Mouse (Mus musculus): ENCODE data around the gene Flrt1. TPM values are rescaled to one million over a fixed set of nuclear protein-coding genes. Genes with fewer than 3 reads are reported as not detected.

Flrt1 gene
- polyA plus RNA-seq (2015; fragmentation: Nextera tagmentation; extraction: Ambion mirVana), result 4.4 and 5.0 TPM in 2 replicates

GRCm38 (mm10) chr19:7105544-7105943 is at the start of gene Flrt1:
Flrt1 (minus strand) TSS chr19:7105729.
- H3K4me1 ChIP-seq, result peaks cover 72% of the 10 kb centered on the region
- no peak within 1 kb of the TSS for H3K4me3 ChIP-seq (replicated peaks)
- H3K9me3 ChIP-seq (replicated peaks), result no peaks in the 10 kb centered on the region
- peak; percentile 78 for ATAC-seq (replicated peaks; ENCODE audit: low FRiP score)
- no peaks in the 10 kb centered on the region for H3K36me3 ChIP-seq
- peaks cover 65% of the 10 kb centered on the region for H3K27me3 ChIP-seq
- WGBS, result 27% methylated on average over 9 of the region's 9 CpGs
- H3K27ac ChIP-seq, result peak within 1 kb of the TSS; percentile 76
- no peak within 1 kb of the TSS for H3K4me2 ChIP-seq
- no peak within 1 kb of the TSS for H3K9ac ChIP-seq

- Histone ChIP-seq H3K4me1 (peaks cover 62% of the 10 kb centered on the region), H3K27ac (no peak overlapping the region), H3K36me3 (no peaks in the 10 kb centered on the region), H3K4me3 (replicated peaks) (no peak overlapping the region), H3K9me3 (replicated peaks) (no peaks in the 10 kb centered on the region), H3K9ac (no peak overlapping the region), H3K4me2 (no peak overlapping the region), H3K27me3 (peaks cover 70% of the 10 kb centered on the region)
- 66% methylated on average over 6 of the region's 6 CpGs for WGBS
- no peak for ATAC-seq (replicated peaks; ENCODE audit: low FRiP score)
These were observed 49.7 kb upstream of the Flrt1 start for GRCm38 (mm10) chr19:7155196-7155595.

GRCm38 (mm10) chr19:7153232-7153631 is 47.7 kb upstream of the Flrt1 start:
- H3K27ac ChIP-seq, result no peak overlapping the region
- ATAC-seq (replicated peaks; ENCODE audit: low FRiP score), result peak; percentile 29; the same call in 1 of the 2 replicates
- 36% methylated on average over 7 of the region's 7 CpGs for WGBS

GRCm38 (mm10) chr19:7151927-7152653 is 46.6 kb upstream of the Flrt1 start:
- Histone ChIP-seq H3K4me3 (replicated peaks) (no peak overlapping the region), H3K36me3 (no peaks in the 10 kb centered on the region), H3K4me2 (no peak overlapping the region), H3K27me3 (peaks cover 60% of the 10 kb centered on the region), H3K9ac (no peak overlapping the region), H3K27ac (no peak overlapping the region), H3K4me1 (peaks cover 70% of the 10 kb centered on the region), H3K9me3 (replicated peaks) (no peaks in the 10 kb centered on the region)
- WGBS, result 86% methylated on average over 6 of the region's 6 CpGs
- no peak for ATAC-seq (replicated peaks; ENCODE audit: low FRiP score)

More at GRCm38 (mm10) chr19:7153232-7153631, 47.7 kb upstream of the Flrt1 start:
- Histone ChIP-seq H3K4me2 (no peak overlapping the region), H3K9ac (no peak overlapping the region), H3K9me3 (replicated peaks) (no peaks in the 10 kb centered on the region), H3K36me3 (no peaks in the 10 kb centered on the region), H3K4me1 (peaks cover 73% of the 10 kb centered on the region), H3K27me3 (peaks cover 63% of the 10 kb centered on the region), H3K4me3 (replicated peaks) (no peak overlapping the region)

GRCm38 (mm10) chr19:7151300-7151926 is 45.9 kb upstream of the Flrt1 start:
- Histone ChIP-seq H3K36me3 (no peaks in the 10 kb centered on the region), H3K4me3 (replicated peaks) (no peak overlapping the region), H3K9me3 (replicated peaks) (no peaks in the 10 kb centered on the region), H3K4me1 (peaks cover 63% of the 10 kb centered on the region), H3K27ac (no peak overlapping the region), H3K9ac (no peak overlapping the region), H3K27me3 (peaks cover 64% of the 10 kb centered on the region), H3K4me2 (no peak overlapping the region)
- WGBS, result 82% methylated on average over 7 of the region's 7 CpGs
- no peak for ATAC-seq (replicated peaks; ENCODE audit: low FRiP score)

- Histone ChIP-seq H3K27me3 (peaks cover 82% of the 10 kb centered on the region), H3K4me3 (replicated peaks) (no peak overlapping the region), H3K9me3 (replicated peaks) (no peaks in the 10 kb centered on the region), H3K9ac (no peak overlapping the region), H3K4me2 (no peak overlapping the region), H3K4me1 (peaks cover 51% of the 10 kb centered on the region), H3K27ac (no peak overlapping the region), H3K36me3 (no peaks in the 10 kb centered on the region)
- ATAC-seq (replicated peaks; ENCODE audit: low FRiP score), result no peak
- 64% methylated on average over 7 of the region's 7 CpGs for whole genome bisulfite sequencing
These were observed 43.7 kb upstream of the Flrt1 start for GRCm38 (mm10) chr19:7149158-7149685.

GRCm38 (mm10) chr19:7148541-7149085 is 43.1 kb upstream of the Flrt1 start:
- no peak overlapping the region for H3K9ac ChIP-seq
- no peak for ATAC-seq (replicated peaks; ENCODE audit: low FRiP score)
- no peak overlapping the region for H3K4me2 ChIP-seq
- no peak overlapping the region for H3K27ac ChIP-seq
- WGBS, result 61% methylated on average over 8 of the region's 8 CpGs
- peaks cover 55% of the 10 kb centered on the region for H3K4me1 ChIP-seq
- no peaks in the 10 kb centered on the region for H3K36me3 ChIP-seq
- peaks cover 88% of the 10 kb centered on the region for H3K27me3 ChIP-seq
- no peak overlapping the region for H3K4me3 ChIP-seq (replicated peaks)
- no peaks in the 10 kb centered on the region for H3K9me3 ChIP-seq (replicated peaks)

- H3K9ac ChIP-seq, result no peak overlapping the region; the same call in 1 of the 2 replicates
- no peaks in the 10 kb centered on the region for H3K36me3 ChIP-seq
- H3K27ac ChIP-seq, result no peak overlapping the region
- 41% methylated on average over 4 of the region's 4 CpGs for WGBS
- H3K27me3 ChIP-seq, result peaks cover 88% of the 10 kb centered on the region
- no peak for ATAC-seq (replicated peaks; ENCODE audit: low FRiP score)
- peaks cover 55% of the 10 kb centered on the region for H3K4me1 ChIP-seq
- H3K9me3 ChIP-seq (replicated peaks), result no peaks in the 10 kb centered on the region
- no peak overlapping the region for H3K4me3 ChIP-seq (replicated peaks)
- H3K4me2 ChIP-seq, result no peak overlapping the region
These were observed 42.6 kb upstream of the Flrt1 start for GRCm38 (mm10) chr19:7148096-7148495.

- H3K27ac ChIP-seq, result no peak overlapping the region
- no peak for ATAC-seq (replicated peaks; ENCODE audit: low FRiP score)
- no peak overlapping the region for H3K9ac ChIP-seq
- H3K36me3 ChIP-seq, result no peaks in the 10 kb centered on the region
- H3K27me3 ChIP-seq, result peaks cover 80% of the 10 kb centered on the region
- peaks cover 68% of the 10 kb centered on the region for H3K4me1 ChIP-seq
- H3K9me3 ChIP-seq (replicated peaks), result no peaks in the 10 kb centered on the region
- 74% methylated on average over 13 of the region's 13 CpGs for WGBS
- no peak overlapping the region for H3K4me3 ChIP-seq (replicated peaks)
- no peak overlapping the region for H3K4me2 ChIP-seq
These were observed 40.8 kb upstream of the Flrt1 start for GRCm38 (mm10) chr19:7146376-7146775.

GRCm38 (mm10) chr19:7144458-7144857 is 38.9 kb upstream of the Flrt1 start:
- Histone ChIP-seq H3K9me3 (replicated peaks) (no peaks in the 10 kb centered on the region), H3K4me2 (peak overlapping the region; percentile 63), H3K27ac (no peak overlapping the region), H3K27me3 (peaks cover 82% of the 10 kb centered on the region), H3K4me1 (peaks cover 63% of the 10 kb centered on the region), H3K36me3 (no peaks in the 10 kb centered on the region), H3K4me3 (replicated peaks) (peak overlapping the region; percentile 33), H3K9ac (no peak overlapping the region)
- no peak for ATAC-seq (replicated peaks; ENCODE audit: low FRiP score)
- 73% methylated on average over 3 of the region's 3 CpGs for WGBS

- peaks cover 82% of the 10 kb centered on the region for H3K27me3 ChIP-seq
- H3K4me1 ChIP-seq, result peaks cover 63% of the 10 kb centered on the region
- ATAC-seq (replicated peaks; ENCODE audit: low FRiP score), result peak; percentile 38
- peak overlapping the region; percentile 63 for H3K4me2 ChIP-seq
- no peaks in the 10 kb centered on the region for H3K9me3 ChIP-seq (replicated peaks)
- H3K4me3 ChIP-seq (replicated peaks), result peak overlapping the region; percentile 33
- H3K27ac ChIP-seq, result no peak overlapping the region
- no peak overlapping the region for H3K9ac ChIP-seq
- under 1% methylated on average over 20 of the region's 20 CpGs for WGBS
- no peaks in the 10 kb centered on the region for H3K36me3 ChIP-seq
These were observed 38.3 kb upstream of the Flrt1 start for GRCm38 (mm10) chr19:7143854-7144253.
